Mouse (Mus musculus): Measurements from ENCODE around the gene Thbs3.

- TF ChIP-seq EP300 (IDR thresholded peaks at IDR 0.05): no peak
- no peak for TF ChIP-seq CTCF (IDR thresholded peaks at IDR 0.05)
Measured at GRCm38 (mm10) chr3:89230561-89230960, 15.6 kb downstream of the Thbs3 start.
